Mouse (Mus musculus) right cerebral cortex, postnatal 10 days (tissue): ENCODE measurements at regions not wholly inside any gene's neighbourhood (a gene's known extent, or its start where the extent isn't known, plus 50 kb on each side); places are given as distances from the start of the nearest gene placed in this dataset.

Experiments
- DNase-seq, 2 experiments: peaks; one replicate each; pipeline ENCODE4 v3.0.0; 2021; ENCODE audit warnings: low spot score in 2 of 2

GRCm38 (mm10) chr6:13523463-13524202 is 84.3 kb downstream of the Tmem168 start:
- DNase-seq, result no peak

- no peak for DNase-seq
Measured at GRCm38 (mm10) chr6:13514126-13514525, 93.8 kb downstream of the Tmem168 start.

GRCm38 (mm10) chr6:13476493-13477129 is 131.3 kb downstream of the Tmem168 start:
- DNase-seq, result no peak

GRCm38 (mm10) chr6:13449160-13449787 is 158.6 kb downstream of the Tmem168 start:
- peak in 1 of 2 experiments; percentile 26 for DNase-seq

- peak in 1 of 2 experiments; percentile 41 for DNase-seq
Measured at GRCm38 (mm10) chr6:13413768-13414167, 189.0 kb upstream of the Vwde start.

- DNase-seq, result no peak
Measured at GRCm38 (mm10) chr6:13413092-13413491, 188.3 kb upstream of the Vwde start.

GRCm38 (mm10) chr6:13384469-13384868 is 159.7 kb upstream of the Vwde start:
- no peak for DNase-seq

GRCm38 (mm10) chr6:13383211-13383610 is 158.4 kb upstream of the Vwde start:
- no peak for DNase-seq

GRCm38 (mm10) chr6:13380819-13381218 is 156.1 kb upstream of the Vwde start:
- DNase-seq, result no peak

GRCm38 (mm10) chr6:13379727-13380126 is 155.0 kb upstream of the Vwde start:
- no peak for DNase-seq

- DNase-seq, result no peak
Measured at GRCm38 (mm10) chr6:13373896-13374295, 149.1 kb upstream of the Vwde start.

GRCm38 (mm10) chr6:13369709-13370296 is 145.0 kb upstream of the Vwde start:
- DNase-seq, result no peak
